Mouse (Mus musculus): Measurements from ENCODE around the gene Per2. TPM values are rescaled to one million over a fixed set of nuclear protein-coding genes. Genes with fewer than 3 reads are reported as not detected.

Per2 gene
- 7.3 and 9.5 TPM in 2 replicates for polyA plus RNA-seq (2014; fragmentation: Nextera tagmentation; extraction: Ambion mirVana)

DNA sequence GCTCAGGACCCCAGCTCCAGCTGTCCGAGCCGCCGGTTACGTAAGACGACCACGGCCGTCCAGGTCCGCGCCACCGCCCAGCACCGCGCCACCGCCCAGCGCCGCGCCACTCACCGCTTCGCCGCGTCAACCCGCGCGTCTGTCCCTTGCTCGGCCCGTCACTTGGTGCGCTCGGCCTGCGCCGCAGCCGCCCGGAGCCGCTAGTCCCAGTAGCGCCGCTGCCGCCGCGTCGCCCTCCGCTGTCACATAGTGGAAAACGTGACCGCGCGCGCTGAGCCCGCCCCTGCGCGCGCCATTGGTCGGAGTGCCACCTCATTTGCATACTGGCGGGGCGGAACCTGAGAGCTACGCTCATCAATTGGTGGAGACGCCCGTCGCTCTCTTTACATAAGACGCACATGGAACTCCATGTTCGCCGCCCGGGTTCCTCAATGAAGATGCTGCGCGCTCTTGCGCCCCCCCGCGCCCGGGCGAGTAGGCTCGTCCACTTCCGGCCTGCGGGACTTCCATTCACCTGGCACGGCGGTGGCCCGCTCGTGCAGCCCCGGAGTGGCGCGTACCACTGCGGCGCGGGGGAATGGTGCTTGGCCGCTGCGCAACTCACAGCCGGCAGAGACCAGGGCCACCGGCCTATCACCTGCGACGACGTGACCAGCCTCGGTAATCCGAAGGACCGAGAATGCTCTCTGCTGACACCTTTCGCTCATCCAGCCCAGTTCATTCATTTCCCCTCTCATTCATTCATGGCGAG is at the start of gene Per2:
Gene Per2 (minus strand): TSS at position 266 of the 751 bp plus-strand sequence.
- Histone ChIP-seq H3K4me1 (ENCODE audit: control insufficient read depth, insufficient read depth, low read length) (peaks cover 36% of the 10 kb centered on the region), H3K9me3 (ENCODE audit: control insufficient read depth, low read depth, low read length) (no peaks in the 10 kb centered on the region), H3K27me3 (ENCODE audit: control insufficient read depth, insufficient read depth, low read length) (no peaks in the 10 kb centered on the region), H3K27ac (ENCODE audit: low read length) (peak within 1 kb of the TSS; percentile 97), H3K9ac (replicated peaks; ENCODE audit: low read depth, low read length) (peak within 1 kb of the TSS; percentile 45; the same call in 1 of the 2 replicates), H3K4me2 (replicated peaks; ENCODE audit: low read depth, low read length) (peak within 1 kb of the TSS; percentile 73), H3K36me3 (ENCODE audit: control insufficient read depth, insufficient read depth, low read length) (no peaks in the 10 kb centered on the region), H3K4me3 (ENCODE audit: low read depth, low read length) (peak within 1 kb of the TSS; percentile 68)
- WGBS, result under 1% methylated on average over 91 of the region's 91 CpGs
- ATAC-seq (ENCODE audit: insufficient number of reproducible peaks, insufficient read depth, low FRiP score, low read depth), result peak; percentile 95

DNA sequence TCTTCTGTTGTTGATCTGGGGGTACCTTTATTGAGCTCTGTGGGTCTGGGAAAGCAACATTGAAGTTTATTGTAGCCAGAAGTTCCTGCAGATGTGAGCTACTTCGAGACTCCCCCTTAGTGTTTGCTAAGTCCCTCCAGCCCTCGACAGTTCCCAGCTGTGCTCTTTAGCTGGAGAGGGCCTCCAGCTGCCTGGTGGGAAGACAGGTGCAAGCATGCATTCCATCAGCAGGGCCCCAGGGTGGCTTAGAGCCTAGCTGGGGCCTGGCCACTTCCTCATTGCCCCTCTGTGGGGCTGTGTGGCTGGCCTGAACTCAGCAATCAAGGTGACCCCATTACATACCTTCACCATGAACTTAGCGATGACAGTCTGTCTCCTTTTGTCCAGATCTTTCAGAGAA is 45.5 kb upstream of the Per2 start:
- ATAC-seq (ENCODE audit: insufficient number of reproducible peaks, insufficient read depth, low FRiP score, low read depth), result no peak
- Histone ChIP-seq H3K27ac (ENCODE audit: low read length) (no peak overlapping the region), H3K36me3 (ENCODE audit: control insufficient read depth, insufficient read depth, low read length) (peaks cover 20% of the 10 kb centered on the region), H3K4me2 (replicated peaks; ENCODE audit: low read depth, low read length) (no peak overlapping the region), H3K9me3 (ENCODE audit: control insufficient read depth, low read depth, low read length) (no peaks in the 10 kb centered on the region), H3K4me3 (ENCODE audit: low read depth, low read length) (no peak overlapping the region), H3K9ac (replicated peaks; ENCODE audit: low read depth, low read length) (no peak overlapping the region), H3K4me1 (ENCODE audit: control insufficient read depth, insufficient read depth, low read length) (no peaks in the 10 kb centered on the region), H3K27me3 (ENCODE audit: control insufficient read depth, insufficient read depth, low read length) (no peaks in the 10 kb centered on the region)
- 43% methylated on average over 3 of the region's 3 CpGs for WGBS

DNA sequence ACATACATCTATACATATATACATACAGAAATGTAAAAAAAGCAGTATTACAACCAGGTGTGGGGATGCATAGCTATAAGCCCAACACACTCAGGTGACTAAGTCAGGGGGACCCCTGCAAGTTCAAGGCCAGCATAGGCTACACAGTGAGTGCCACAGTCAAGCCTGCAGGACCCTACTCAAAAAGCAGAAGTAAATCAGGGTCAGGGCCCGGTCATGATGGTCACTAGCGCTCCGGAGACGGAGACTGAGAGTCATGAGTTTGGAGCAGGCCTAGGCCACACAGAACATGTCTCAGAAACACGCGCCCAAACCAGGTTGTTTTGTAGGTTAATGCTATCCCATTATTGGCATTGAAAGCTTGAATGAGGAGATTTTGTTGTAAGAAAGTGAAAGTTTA is 39.5 kb upstream of the Per2 start:
- ATAC-seq (ENCODE audit: insufficient number of reproducible peaks, insufficient read depth, low FRiP score, low read depth), result no peak
- H3K27me3 ChIP-seq (ENCODE audit: control insufficient read depth, insufficient read depth, low read length), result no peaks in the 10 kb centered on the region
- H3K27ac ChIP-seq (ENCODE audit: low read length), result no peak overlapping the region
- no peak overlapping the region for H3K4me3 ChIP-seq (ENCODE audit: low read depth, low read length)
- H3K4me2 ChIP-seq (replicated peaks; ENCODE audit: low read depth, low read length), result no peak overlapping the region
- peaks cover 5% of the 10 kb centered on the region for H3K4me1 ChIP-seq (ENCODE audit: control insufficient read depth, insufficient read depth, low read length)
- H3K9ac ChIP-seq (replicated peaks; ENCODE audit: low read depth, low read length), result no peak overlapping the region
- H3K9me3 ChIP-seq (ENCODE audit: control insufficient read depth, low read depth, low read length), result no peaks in the 10 kb centered on the region
- WGBS, result 96% methylated on average over 6 of the region's 6 CpGs
- peaks cover 9% of the 10 kb centered on the region; the same call in 1 of the 2 replicates for H3K36me3 ChIP-seq (ENCODE audit: control insufficient read depth, insufficient read depth, low read length)

DNA sequence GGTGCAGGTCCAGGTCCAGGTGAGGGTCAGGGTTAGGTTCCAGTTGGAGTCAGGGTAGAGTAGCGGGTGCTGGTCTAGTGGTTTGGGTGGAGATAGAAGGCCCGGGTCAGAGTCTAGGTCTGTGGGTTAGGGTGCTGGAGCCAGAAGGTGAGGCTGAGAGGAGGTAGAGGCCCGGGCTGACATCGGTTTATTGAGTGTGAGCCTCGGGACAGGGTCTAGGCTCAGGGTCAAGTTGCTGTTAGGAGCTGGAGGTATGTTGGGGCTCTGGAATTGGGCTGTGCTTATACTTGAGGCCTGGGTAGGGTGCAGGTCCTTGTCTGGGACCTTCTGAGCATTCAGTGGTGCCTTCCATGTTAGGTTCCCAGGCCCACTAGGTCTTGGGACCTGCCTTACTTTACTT is 36.2 kb upstream of the Per2 start:
- no peaks in the 10 kb centered on the region for H3K9me3 ChIP-seq (ENCODE audit: control insufficient read depth, low read depth, low read length)
- WGBS, result 39% methylated on average over 5 of the region's 5 CpGs
- peaks cover 3% of the 10 kb centered on the region; the same call in 1 of the 2 replicates for H3K36me3 ChIP-seq (ENCODE audit: control insufficient read depth, insufficient read depth, low read length)
- no peak for ATAC-seq (ENCODE audit: insufficient number of reproducible peaks, insufficient read depth, low FRiP score, low read depth)
- H3K4me2 ChIP-seq (replicated peaks; ENCODE audit: low read depth, low read length), result peak overlapping the region; percentile 84
- H3K27ac ChIP-seq (ENCODE audit: low read length), result no peak overlapping the region
- H3K9ac ChIP-seq (replicated peaks; ENCODE audit: low read depth, low read length), result peak overlapping the region; percentile 67
- peaks cover 5% of the 10 kb centered on the region for H3K4me1 ChIP-seq (ENCODE audit: control insufficient read depth, insufficient read depth, low read length)
- H3K4me3 ChIP-seq (ENCODE audit: low read depth, low read length), result peak overlapping the region; percentile 74
- no peaks in the 10 kb centered on the region for H3K27me3 ChIP-seq (ENCODE audit: control insufficient read depth, insufficient read depth, low read length)

DNA sequence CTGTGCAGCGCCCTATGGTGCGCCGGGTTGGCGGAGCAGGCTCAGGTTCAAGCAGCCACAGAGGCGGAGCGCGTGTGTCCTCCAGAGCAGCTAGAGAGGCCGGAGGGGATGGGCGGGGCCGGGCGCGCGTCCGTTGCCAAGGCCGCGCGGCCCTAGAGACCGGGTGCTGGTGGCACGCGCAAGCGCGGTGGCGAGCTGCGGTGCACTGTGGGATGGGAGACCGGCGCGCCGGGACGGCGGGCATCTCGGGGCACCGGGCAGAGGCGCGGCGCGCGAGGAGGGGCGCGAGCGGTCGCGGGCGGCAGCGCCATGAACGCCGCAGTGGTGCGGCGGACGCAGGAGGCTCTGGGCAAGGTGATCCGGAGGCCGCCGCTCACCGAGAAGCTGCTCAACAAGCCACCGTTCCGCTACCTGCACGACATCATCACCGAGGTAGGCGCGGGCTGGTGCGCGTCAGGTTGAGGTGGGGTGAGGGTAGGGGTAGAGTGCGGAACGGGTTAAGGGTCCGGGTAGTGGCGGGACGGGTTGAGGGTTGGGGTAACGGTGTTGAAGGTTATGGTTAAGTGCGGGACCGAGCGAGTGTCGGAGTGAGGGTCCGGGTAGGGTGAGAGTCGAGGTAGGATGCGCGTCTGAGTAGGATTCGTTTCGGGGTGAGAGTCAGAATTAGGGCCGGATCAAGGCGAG is 35.5 kb upstream of the Per2 start, which contains the start of gene Traf3ip1:
Gene Traf3ip1 (plus strand): TSS at position 191 of the 684 bp plus-strand sequence.
- H3K9ac ChIP-seq (replicated peaks; ENCODE audit: low read depth, low read length), result peak within 1 kb of the TSS; percentile 67
- no peaks in the 10 kb centered on the region for H3K9me3 ChIP-seq (ENCODE audit: control insufficient read depth, low read depth, low read length)
- peak within 1 kb of the TSS; percentile 74 for H3K4me3 ChIP-seq (ENCODE audit: low read depth, low read length)
- peak within 1 kb of the TSS; percentile 84 for H3K4me2 ChIP-seq (replicated peaks; ENCODE audit: low read depth, low read length)
- no peaks in the 10 kb centered on the region; the same call in 1 of the 2 replicates for H3K36me3 ChIP-seq (ENCODE audit: control insufficient read depth, insufficient read depth, low read length)
- peak; percentile 95 for ATAC-seq (ENCODE audit: insufficient number of reproducible peaks, insufficient read depth, low FRiP score, low read depth)
- H3K27ac ChIP-seq (ENCODE audit: low read length), result no peak within 1 kb of the TSS
- peaks cover 5% of the 10 kb centered on the region for H3K4me1 ChIP-seq (ENCODE audit: control insufficient read depth, insufficient read depth, low read length)
- under 1% methylated on average over 79 of the region's 79 CpGs for WGBS
- no peaks in the 10 kb centered on the region for H3K27me3 ChIP-seq (ENCODE audit: control insufficient read depth, insufficient read depth, low read length)

DNA sequence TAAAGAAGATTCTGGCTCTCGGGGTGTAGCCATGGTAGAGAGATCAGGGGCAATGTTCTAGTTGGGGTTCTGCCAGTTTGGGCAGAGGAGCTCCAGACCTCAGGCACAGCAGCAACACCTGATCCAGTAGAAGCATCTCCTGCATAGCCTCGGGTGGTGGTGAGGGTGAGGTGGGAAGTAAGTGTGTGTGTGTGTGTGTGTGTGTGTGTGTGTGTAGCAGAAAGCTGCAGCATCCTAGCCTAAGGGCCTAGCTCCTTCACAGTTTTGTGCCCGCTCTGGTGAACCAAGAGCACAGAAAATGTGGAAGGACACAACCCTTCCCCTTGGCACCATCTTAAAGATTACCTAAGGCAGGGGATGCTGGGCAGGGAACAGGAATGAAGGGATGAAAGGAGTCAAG is 34.8 kb upstream of the Per2 start:
- Histone ChIP-seq H3K4me2 (replicated peaks; ENCODE audit: low read depth, low read length) (peak overlapping the region; percentile 84), H3K27ac (ENCODE audit: low read length) (no peak overlapping the region), H3K4me1 (ENCODE audit: control insufficient read depth, insufficient read depth, low read length) (peaks cover 5% of the 10 kb centered on the region), H3K9ac (replicated peaks; ENCODE audit: low read depth, low read length) (no peak overlapping the region), H3K27me3 (ENCODE audit: control insufficient read depth, insufficient read depth, low read length) (no peaks in the 10 kb centered on the region), H3K4me3 (ENCODE audit: low read depth, low read length) (peak overlapping the region; percentile 74), H3K9me3 (ENCODE audit: control insufficient read depth, low read depth, low read length) (no peaks in the 10 kb centered on the region), H3K36me3 (ENCODE audit: control insufficient read depth, insufficient read depth, low read length) (no peaks in the 10 kb centered on the region)
- no peak for ATAC-seq (ENCODE audit: insufficient number of reproducible peaks, insufficient read depth, low FRiP score, low read depth)
- 44% methylated on average over 3 of the region's 3 CpGs for WGBS

DNA sequence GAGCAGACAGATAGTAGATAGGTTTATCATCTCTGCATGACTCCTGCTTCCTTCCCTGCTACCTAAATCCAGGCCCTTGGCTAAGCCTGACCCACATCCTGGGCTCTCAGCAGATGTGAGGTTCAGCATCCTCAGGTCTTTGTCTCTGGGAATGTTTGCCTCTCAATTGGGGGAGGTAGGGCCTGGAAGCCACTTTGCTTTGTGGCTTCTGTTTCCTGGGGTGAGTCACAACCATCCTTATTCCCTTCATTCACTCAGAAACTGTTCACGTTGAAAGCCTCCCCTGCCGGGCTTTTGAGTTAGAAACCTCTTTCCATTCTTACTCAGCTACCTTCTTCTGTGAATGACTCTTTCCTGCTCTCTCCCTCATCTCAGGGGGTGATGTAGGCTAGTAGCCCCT is 33.6 kb upstream of the Per2 start:
- ATAC-seq (ENCODE audit: insufficient number of reproducible peaks, insufficient read depth, low FRiP score, low read depth), result no peak
- Histone ChIP-seq H3K4me2 (replicated peaks; ENCODE audit: low read depth, low read length) (no peak overlapping the region), H3K4me3 (ENCODE audit: low read depth, low read length) (no peak overlapping the region), H3K27ac (ENCODE audit: low read length) (no peak overlapping the region), H3K9ac (replicated peaks; ENCODE audit: low read depth, low read length) (no peak overlapping the region), H3K36me3 (ENCODE audit: control insufficient read depth, insufficient read depth, low read length) (no peaks in the 10 kb centered on the region), H3K9me3 (ENCODE audit: control insufficient read depth, low read depth, low read length) (no peaks in the 10 kb centered on the region), H3K4me1 (ENCODE audit: control insufficient read depth, insufficient read depth, low read length) (peaks cover 5% of the 10 kb centered on the region), H3K27me3 (ENCODE audit: control insufficient read depth, insufficient read depth, low read length) (no peaks in the 10 kb centered on the region)
- WGBS, result 55% methylated on average over 2 of the region's 2 CpGs

DNA sequence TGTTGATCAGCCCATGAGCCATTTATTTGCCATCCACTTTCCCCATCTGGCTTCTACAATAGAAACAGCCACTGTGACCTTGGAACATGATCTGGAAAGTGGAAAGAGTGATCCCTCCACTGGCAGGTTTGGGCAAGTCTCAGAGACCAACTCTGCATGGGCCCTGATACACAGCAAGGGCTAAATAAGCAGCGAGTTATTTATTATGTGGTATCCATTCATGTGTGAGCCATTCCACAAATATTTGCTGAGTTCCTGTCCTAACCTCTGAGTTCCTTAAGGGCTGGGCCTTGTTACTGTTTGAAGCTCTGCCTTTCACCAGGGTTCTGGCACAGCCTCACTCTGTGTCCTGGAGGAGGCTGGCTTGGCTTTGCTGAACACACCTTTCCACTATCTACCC is 31.2 kb upstream of the Per2 start:
- no peaks in the 10 kb centered on the region for H3K36me3 ChIP-seq (ENCODE audit: control insufficient read depth, insufficient read depth, low read length)
- no peak overlapping the region for H3K9ac ChIP-seq (replicated peaks; ENCODE audit: low read depth, low read length)
- peaks cover 3% of the 10 kb centered on the region for H3K4me1 ChIP-seq (ENCODE audit: control insufficient read depth, insufficient read depth, low read length)
- peak overlapping the region; percentile 21; the same call in 1 of the 2 replicates for H3K27ac ChIP-seq (ENCODE audit: low read length)
- no peak overlapping the region for H3K4me2 ChIP-seq (replicated peaks; ENCODE audit: low read depth, low read length)
- ATAC-seq (ENCODE audit: insufficient number of reproducible peaks, insufficient read depth, low FRiP score, low read depth), result peak; percentile 48; the same call in 1 of the 2 replicates
- H3K4me3 ChIP-seq (ENCODE audit: low read depth, low read length), result no peak overlapping the region
- no peaks in the 10 kb centered on the region for H3K27me3 ChIP-seq (ENCODE audit: control insufficient read depth, insufficient read depth, low read length)
- no peaks in the 10 kb centered on the region for H3K9me3 ChIP-seq (ENCODE audit: control insufficient read depth, low read depth, low read length)
- 34% methylated on average over 1 of the region's 1 CpGs for WGBS
